ENCODE assay signal across 26 mouse cellular contexts in genomic region chr7:145067366-145067765, GRCm38 (mm10).
DNase-seq lines count a peak whose midpoint lies in the region; ATAC-seq lines count a peak whose summit lies in the region.
"Had no signal": no experiment of that assay in that cellular context is flagged by ENCODE, and none has a peak within 500 bp of the region (broad histone marks: within the 10 kb centered on the region; RNA-seq: fewer than 3 reads in every experiment).

No protein-coding gene starts in this region.

- 53% methylated on average over 3 of the region's 3 CpGs for WGBS in hindbrain, embryonic 10.5 days
- WGBS in hindbrain, embryonic 14.5 days: 73% methylated on average over 3 of the region's 3 CpGs
- 64% methylated on average over 3 of the region's 3 CpGs for WGBS in midbrain, embryonic 11.5 days
- WGBS in midbrain, embryonic 13.5 days: 66% methylated on average over 3 of the region's 3 CpGs
- 56% methylated on average over 3 of the region's 3 CpGs for WGBS in embryonic facial prominence, embryonic 11.5 days

- no peak overlapping the region for H3K9ac ChIP-seq in hindbrain, embryonic 14.5 days
- H3K9ac ChIP-seq in midbrain, embryonic 11.5 days (ENCODE audit: low read length): no peak overlapping the region
- no peak overlapping the region for H3K9ac ChIP-seq in midbrain, embryonic 13.5 days (replicated peaks)
- H3K9ac ChIP-seq in embryonic facial prominence, embryonic 11.5 days (replicated peaks; ENCODE audit: low read length): 0 out of 2 replicates have a peak overlapping the region, but pooled peaks have one; percentile 6
- H3K9ac ChIP-seq: embryonic facial prominence, embryonic 13.5 days; forebrain, embryonic 13.5 days; forebrain, postnatal 0 days; heart, embryonic 13.5 days; hindbrain, embryonic 12.5 days; intestine, embryonic 15.5 days had no signal

- ATAC-seq in hindbrain, embryonic 14.5 days (ENCODE audit: low FRiP score): no peak
- ATAC-seq in midbrain, embryonic 11.5 days (ENCODE audit: low FRiP score): no peak
- no peak for ATAC-seq in midbrain, embryonic 13.5 days
- no peak for ATAC-seq in embryonic facial prominence, embryonic 11.5 days (replicated peaks; ENCODE audit: insufficient number of reproducible peaks, low FRiP score, low TSS enrichment, low read depth)
- ATAC-seq: CD4-positive, CD25-positive, alpha-beta regulatory T cell, adult 4 months; forebrain, embryonic 13.5 days; forebrain, postnatal 0 days; hindbrain, embryonic 16.5 days; intestine, embryonic 15.5 days had no signal

- H3K4me1 ChIP-seq in hindbrain, embryonic 10.5 days (replicated peaks): no peaks in the 10 kb centered on the region
- no peaks in the 10 kb centered on the region for H3K4me1 ChIP-seq in hindbrain, embryonic 14.5 days (replicated peaks; ENCODE audit: control insufficient read depth, insufficient read depth, low read length)
- H3K4me1 ChIP-seq in midbrain, embryonic 11.5 days (ENCODE audit: control insufficient read depth, insufficient read depth, low read length): no peaks in the 10 kb centered on the region
- H3K4me1 ChIP-seq in midbrain, embryonic 13.5 days (replicated peaks): no peaks in the 10 kb centered on the region
- H3K4me1 ChIP-seq in embryonic facial prominence, embryonic 11.5 days (ENCODE audit: control insufficient read depth, insufficient read depth, low read length): no peaks in the 10 kb centered on the region
- H3K4me1 ChIP-seq: embryonic facial prominence, embryonic 13.5 days; forebrain, embryonic 13.5 days; heart, embryonic 13.5 days; hindbrain, embryonic 12.5 days; intestine, embryonic 15.5 days had no signal

- H3K4me3 ChIP-seq in hindbrain, embryonic 10.5 days: no peak overlapping the region
- no peak overlapping the region for H3K4me3 ChIP-seq in hindbrain, embryonic 14.5 days (replicated peaks; ENCODE audit: low read length)
- H3K4me3 ChIP-seq in midbrain, embryonic 11.5 days (ENCODE audit: low read depth, low read length): no peak overlapping the region
- H3K4me3 ChIP-seq in midbrain, embryonic 13.5 days (replicated peaks): no peak overlapping the region
- no peak overlapping the region for H3K4me3 ChIP-seq in embryonic facial prominence, embryonic 11.5 days (ENCODE audit: low read depth, low read length)
- H3K4me3 ChIP-seq: embryonic facial prominence, embryonic 13.5 days; erythroblast, embryonic 14.5 days; forebrain, embryonic 13.5 days; gastrocnemius, adult 2 months; heart, adult 2 months; heart, embryonic 10.5 days; heart, embryonic 13.5 days; hindbrain, embryonic 12.5 days; intestine, embryonic 15.5 days had no signal

- H3K9me3 ChIP-seq in hindbrain, embryonic 10.5 days: no peaks in the 10 kb centered on the region
- no peaks in the 10 kb centered on the region for H3K9me3 ChIP-seq in hindbrain, embryonic 14.5 days (ENCODE audit: control insufficient read depth, low read length)
- no peaks in the 10 kb centered on the region for H3K9me3 ChIP-seq in midbrain, embryonic 11.5 days (ENCODE audit: control insufficient read depth, low read length)
- H3K9me3 ChIP-seq in midbrain, embryonic 13.5 days: no peaks in the 10 kb centered on the region
- H3K9me3 ChIP-seq in embryonic facial prominence, embryonic 11.5 days (replicated peaks; ENCODE audit: control insufficient read depth, low read length): no peaks in the 10 kb centered on the region
- H3K9me3 ChIP-seq: embryonic facial prominence, embryonic 13.5 days; forebrain, embryonic 13.5 days; heart, embryonic 10.5 days; heart, embryonic 13.5 days; hindbrain, embryonic 12.5 days; intestine, embryonic 15.5 days had no signal

- H3K36me3 ChIP-seq in hindbrain, embryonic 10.5 days: no peaks in the 10 kb centered on the region
- no peaks in the 10 kb centered on the region for H3K36me3 ChIP-seq in hindbrain, embryonic 14.5 days (replicated peaks; ENCODE audit: control insufficient read depth, insufficient read depth)
- no peaks in the 10 kb centered on the region for H3K36me3 ChIP-seq in midbrain, embryonic 11.5 days (ENCODE audit: control insufficient read depth, insufficient read depth, low read length)
- no peaks in the 10 kb centered on the region for H3K36me3 ChIP-seq in midbrain, embryonic 13.5 days
- no peaks in the 10 kb centered on the region for H3K36me3 ChIP-seq in embryonic facial prominence, embryonic 11.5 days (replicated peaks; ENCODE audit: control insufficient read depth, insufficient read depth, low read depth, low read length)
- H3K36me3 ChIP-seq: embryonic facial prominence, embryonic 13.5 days; heart, embryonic 10.5 days; heart, embryonic 13.5 days; hindbrain, embryonic 12.5 days; intestine, embryonic 15.5 days had no signal

- H3K4me2 ChIP-seq in hindbrain, embryonic 14.5 days (replicated peaks): no peak overlapping the region
- no peak overlapping the region for H3K4me2 ChIP-seq in midbrain, embryonic 11.5 days
- no peak overlapping the region for H3K4me2 ChIP-seq in midbrain, embryonic 13.5 days (replicated peaks)
- no peak overlapping the region for H3K4me2 ChIP-seq in embryonic facial prominence, embryonic 11.5 days (ENCODE audit: low read depth, low read length)
- H3K4me2 ChIP-seq: embryonic facial prominence, embryonic 13.5 days; forebrain, embryonic 13.5 days; heart, embryonic 13.5 days; hindbrain, embryonic 12.5 days; intestine, embryonic 15.5 days had no signal

- DNase-seq in hindbrain, embryonic 10.5 days (ENCODE audit: low spot score): no peak
- DNase-seq in hindbrain, embryonic 14.5 days (ENCODE audit: low spot score): no peak
- peak; percentile 67 for DNase-seq in midbrain, embryonic 11.5 days (ENCODE audit: low spot score, missing footprints)
- no peak for DNase-seq in embryonic facial prominence, embryonic 11.5 days (ENCODE audit: low spot score)
- DNase-seq in kidney, adult 9 months: no peak
- DNase-seq: adrenal gland, adult 2 months; adrenal gland, postnatal 14 days; cerebellum, adult 11 months; cerebellum, adult 2 months; cerebellum, adult 9-11 months; forebrain, postnatal 0 days; gastrocnemius, adult 2 months; gastrocnemius, postnatal 25 days; heart, adult 2 months; heart, postnatal 14 days; heart, postnatal 4 days had no signal

- H3K27ac ChIP-seq in hindbrain, embryonic 10.5 days: 0 out of 2 replicates have a peak overlapping the region, but pooled peaks have one; percentile 2
- H3K27ac ChIP-seq in hindbrain, embryonic 14.5 days: no peak overlapping the region
- H3K27ac ChIP-seq in midbrain, embryonic 11.5 days (ENCODE audit: low read depth, low read length): no peak overlapping the region
- H3K27ac ChIP-seq in midbrain, embryonic 13.5 days: no peak overlapping the region
- no peak overlapping the region for H3K27ac ChIP-seq in embryonic facial prominence, embryonic 11.5 days (replicated peaks; ENCODE audit: low read depth, low read length)
- H3K27ac ChIP-seq: embryonic facial prominence, embryonic 13.5 days; forebrain, embryonic 13.5 days; gastrocnemius, adult 2 months; heart, adult 2 months; heart, embryonic 10.5 days; heart, embryonic 13.5 days; hindbrain, embryonic 12.5 days; intestine, embryonic 15.5 days had no signal

- H3K27me3 ChIP-seq in hindbrain, embryonic 10.5 days (ENCODE audit: insufficient read depth, poor library complexity, severe bottlenecking): no peaks in the 10 kb centered on the region
- no peaks in the 10 kb centered on the region for H3K27me3 ChIP-seq in hindbrain, embryonic 14.5 days (ENCODE audit: control insufficient read depth, insufficient read depth, low read length)
- no peaks in the 10 kb centered on the region for H3K27me3 ChIP-seq in midbrain, embryonic 11.5 days (ENCODE audit: control insufficient read depth, insufficient read depth, low read length)
- no peaks in the 10 kb centered on the region for H3K27me3 ChIP-seq in midbrain, embryonic 13.5 days
- no peaks in the 10 kb centered on the region for H3K27me3 ChIP-seq in embryonic facial prominence, embryonic 11.5 days (ENCODE audit: control insufficient read depth, insufficient read depth, low read length)
- H3K27me3 ChIP-seq: embryonic facial prominence, embryonic 13.5 days; forebrain, embryonic 13.5 days; hindbrain, embryonic 12.5 days; intestine, embryonic 15.5 days had no signal
